Mouse (Mus musculus): Measurements from ENCODE around the gene Rassf1. TPM values are rescaled to one million over a fixed set of nuclear protein-coding genes. Genes with fewer than 3 reads are reported as not detected.

Gene Rassf1
- polyA plus RNA-seq, 1 experiment from 2014 or later: 53.2 TPM

GRCm38 (mm10) chr9:107587833-107588639, 36.7 kb downstream of the Rassf1 start:
- no peaks in the 10 kb centered on the region for H3K27me3 ChIP-seq (ENCODE audit: control insufficient read depth, insufficient read depth, low read length)
- peak overlapping the region; percentile 83 for H3K4me3 ChIP-seq (ENCODE audit: low read length)
- 0 out of 2 replicates have a peak overlapping the region, but pooled peaks have one; percentile 24 for H3K27ac ChIP-seq (ENCODE audit: low read depth, low read length)
- H3K36me3 ChIP-seq (ENCODE audit: control insufficient read depth, insufficient read depth, low read length): peaks cover 41% of the 10 kb centered on the region
- peaks cover 9% of the 10 kb centered on the region; the same call in 1 of the 2 replicates for H3K4me1 ChIP-seq (ENCODE audit: control insufficient read depth, insufficient read depth, low read length)
- no peaks in the 10 kb centered on the region for H3K9me3 ChIP-seq (ENCODE audit: control insufficient read depth, low read length)
- WGBS: 3% methylated on average over 33 of the region's 33 CpGs
- peak overlapping the region; percentile 79 for H3K9ac ChIP-seq (ENCODE audit: low read depth, low read length)
- peak overlapping the region; percentile 54 for H3K4me2 ChIP-seq (replicated peaks; ENCODE audit: low read depth, low read length)
- no peak for ATAC-seq (ENCODE audit: low FRiP score, low TSS enrichment)

GRCm38 (mm10) chr9:107590058-107590772, 38.9 kb downstream of the Rassf1 start:
- no peak overlapping the region for H3K4me2 ChIP-seq (replicated peaks; ENCODE audit: low read depth, low read length)
- WGBS: 90% methylated on average over 25 of the region's 25 CpGs

GRCm38 (mm10) chr9:107590773-107591060, 39.4 kb downstream of the Rassf1 start:
- Histone ChIP-seq H3K27ac (ENCODE audit: low read depth, low read length) (no peak overlapping the region), H3K4me2 (replicated peaks; ENCODE audit: low read depth, low read length) (no peak overlapping the region), H3K9ac (ENCODE audit: low read depth, low read length) (no peak overlapping the region), H3K36me3 (ENCODE audit: control insufficient read depth, insufficient read depth, low read length) (peaks cover 52% of the 10 kb centered on the region), H3K9me3 (ENCODE audit: control insufficient read depth, low read length) (no peaks in the 10 kb centered on the region), H3K4me3 (ENCODE audit: low read length) (no peak overlapping the region), H3K4me1 (ENCODE audit: control insufficient read depth, insufficient read depth, low read length) (peaks cover 9% of the 10 kb centered on the region; the same call in 1 of the 2 replicates), H3K27me3 (ENCODE audit: control insufficient read depth, insufficient read depth, low read length) (no peaks in the 10 kb centered on the region)
- WGBS: 93% methylated on average over 6 of the region's 6 CpGs
- ATAC-seq (ENCODE audit: low FRiP score, low TSS enrichment): no peak

More at GRCm38 (mm10) chr9:107590058-107590772, 38.9 kb downstream of the Rassf1 start:
- H3K9ac ChIP-seq (ENCODE audit: low read depth, low read length): no peak overlapping the region
- ATAC-seq (ENCODE audit: low FRiP score, low TSS enrichment): no peak
- peaks cover 52% of the 10 kb centered on the region for H3K36me3 ChIP-seq (ENCODE audit: control insufficient read depth, insufficient read depth, low read length)
- no peaks in the 10 kb centered on the region for H3K27me3 ChIP-seq (ENCODE audit: control insufficient read depth, insufficient read depth, low read length)
- H3K9me3 ChIP-seq (ENCODE audit: control insufficient read depth, low read length): no peaks in the 10 kb centered on the region
- no peak overlapping the region for H3K27ac ChIP-seq (ENCODE audit: low read depth, low read length)
- H3K4me1 ChIP-seq (ENCODE audit: control insufficient read depth, insufficient read depth, low read length): peaks cover 9% of the 10 kb centered on the region; the same call in 1 of the 2 replicates
- H3K4me3 ChIP-seq (ENCODE audit: low read length): no peak overlapping the region

- Histone ChIP-seq H3K27ac (ENCODE audit: low read depth, low read length) (no peak overlapping the region), H3K4me2 (replicated peaks; ENCODE audit: low read depth, low read length) (no peak overlapping the region), H3K36me3 (ENCODE audit: control insufficient read depth, insufficient read depth, low read length) (peaks cover 52% of the 10 kb centered on the region), H3K27me3 (ENCODE audit: control insufficient read depth, insufficient read depth, low read length) (no peaks in the 10 kb centered on the region), H3K9ac (ENCODE audit: low read depth, low read length) (no peak overlapping the region), H3K9me3 (ENCODE audit: control insufficient read depth, low read length) (no peaks in the 10 kb centered on the region), H3K4me3 (ENCODE audit: low read length) (no peak overlapping the region), H3K4me1 (ENCODE audit: control insufficient read depth, insufficient read depth, low read length) (peaks cover 5% of the 10 kb centered on the region; the same call in 1 of the 2 replicates)
- ATAC-seq (ENCODE audit: low FRiP score, low TSS enrichment): no peak
- 85% methylated on average over 11 of the region's 11 CpGs for WGBS
Measured at GRCm38 (mm10) chr9:107593101-107593976, 42.0 kb downstream of the Rassf1 start.

- Histone ChIP-seq H3K4me3 (ENCODE audit: low read length) (no peak overlapping the region), H3K4me2 (replicated peaks; ENCODE audit: low read depth, low read length) (no peak overlapping the region), H3K27me3 (ENCODE audit: control insufficient read depth, insufficient read depth, low read length) (no peaks in the 10 kb centered on the region), H3K36me3 (ENCODE audit: control insufficient read depth, insufficient read depth, low read length) (peaks cover 52% of the 10 kb centered on the region), H3K27ac (ENCODE audit: low read depth, low read length) (no peak overlapping the region), H3K9ac (ENCODE audit: low read depth, low read length) (no peak overlapping the region), H3K9me3 (ENCODE audit: control insufficient read depth, low read length) (no peaks in the 10 kb centered on the region), H3K4me1 (ENCODE audit: control insufficient read depth, insufficient read depth, low read length) (no peaks in the 10 kb centered on the region)
- WGBS: 74% methylated on average over 8 of the region's 8 CpGs
- no peak for ATAC-seq (ENCODE audit: low FRiP score, low TSS enrichment)
Measured at GRCm38 (mm10) chr9:107594281-107595062, 43.1 kb downstream of the Rassf1 start.

GRCm38 (mm10) chr9:107596619-107597569, 45.5 kb downstream of the Rassf1 start:
- H3K27ac ChIP-seq (ENCODE audit: low read depth, low read length): no peak overlapping the region
- no peaks in the 10 kb centered on the region for H3K9me3 ChIP-seq (ENCODE audit: control insufficient read depth, low read length)
- H3K4me1 ChIP-seq (ENCODE audit: control insufficient read depth, insufficient read depth, low read length): no peaks in the 10 kb centered on the region
- no peaks in the 10 kb centered on the region for H3K27me3 ChIP-seq (ENCODE audit: control insufficient read depth, insufficient read depth, low read length)
- H3K36me3 ChIP-seq (ENCODE audit: control insufficient read depth, insufficient read depth, low read length): peaks cover 29% of the 10 kb centered on the region
- no peak overlapping the region; the same call in 1 of the 2 replicates for H3K9ac ChIP-seq (ENCODE audit: low read depth, low read length)
- H3K4me3 ChIP-seq (ENCODE audit: low read length): no peak overlapping the region
- WGBS: 91% methylated on average over 11 of the region's 11 CpGs
- H3K4me2 ChIP-seq (replicated peaks; ENCODE audit: low read depth, low read length): no peak overlapping the region
- no peak for ATAC-seq (ENCODE audit: low FRiP score, low TSS enrichment)

GRCm38 (mm10) chr9:107598385-107598784, 47.0 kb downstream of the Rassf1 start:
- no peak for ATAC-seq (ENCODE audit: low FRiP score, low TSS enrichment)
- no peaks in the 10 kb centered on the region for H3K4me1 ChIP-seq (ENCODE audit: control insufficient read depth, insufficient read depth, low read length)
- no peak overlapping the region for H3K4me2 ChIP-seq (replicated peaks; ENCODE audit: low read depth, low read length)
- H3K9ac ChIP-seq (ENCODE audit: low read depth, low read length): no peak overlapping the region
- H3K9me3 ChIP-seq (ENCODE audit: control insufficient read depth, low read length): no peaks in the 10 kb centered on the region
- no peak overlapping the region for H3K4me3 ChIP-seq (ENCODE audit: low read length)
- peaks cover 14% of the 10 kb centered on the region for H3K36me3 ChIP-seq (ENCODE audit: control insufficient read depth, insufficient read depth, low read length)
- WGBS: 67% methylated on average over 5 of the region's 5 CpGs
- H3K27ac ChIP-seq (ENCODE audit: low read depth, low read length): no peak overlapping the region
- H3K27me3 ChIP-seq (ENCODE audit: control insufficient read depth, insufficient read depth, low read length): no peaks in the 10 kb centered on the region

All from kidney, embryonic 14.5 days (tissue).